Mouse (Mus musculus) heart, postnatal 25 days (tissue): ENCODE results near the gene Mcrip1. TPM values are rescaled to one million over a fixed set of nuclear protein-coding genes. Genes with fewer than 3 reads are reported as not detected.
A peak's percentile ranks its signal among the peaks of the same experiment; 100 is the strongest.
"Not testable (repeated sequence)": the region's sequence is repeated elsewhere in the genome, so short reads cannot be mapped to it uniquely, and the experiment has no call there.

Experiments
- DNase-seq: peaks from one replicate; pipeline ENCODE4 v3.0.0; 2022; ENCODE audit warnings: low spot score
- intact Hi-C: fragments of 180-260 bp; cut with DNase I; formaldehyde crosslinking; loops from one replicate; pipeline ENCODE4 v1.15.1; 2025
- total RNA-seq, 2 experiments: library from RNA; stranded (reverse); gene quantifications; 2 replicates each; pipeline ENCODE4 v1.2.3; 2021

The Mcrip1 gene
- total RNA-seq: 10 to 100 TPM; 44.1 to 46.9 TPM

DNA sequence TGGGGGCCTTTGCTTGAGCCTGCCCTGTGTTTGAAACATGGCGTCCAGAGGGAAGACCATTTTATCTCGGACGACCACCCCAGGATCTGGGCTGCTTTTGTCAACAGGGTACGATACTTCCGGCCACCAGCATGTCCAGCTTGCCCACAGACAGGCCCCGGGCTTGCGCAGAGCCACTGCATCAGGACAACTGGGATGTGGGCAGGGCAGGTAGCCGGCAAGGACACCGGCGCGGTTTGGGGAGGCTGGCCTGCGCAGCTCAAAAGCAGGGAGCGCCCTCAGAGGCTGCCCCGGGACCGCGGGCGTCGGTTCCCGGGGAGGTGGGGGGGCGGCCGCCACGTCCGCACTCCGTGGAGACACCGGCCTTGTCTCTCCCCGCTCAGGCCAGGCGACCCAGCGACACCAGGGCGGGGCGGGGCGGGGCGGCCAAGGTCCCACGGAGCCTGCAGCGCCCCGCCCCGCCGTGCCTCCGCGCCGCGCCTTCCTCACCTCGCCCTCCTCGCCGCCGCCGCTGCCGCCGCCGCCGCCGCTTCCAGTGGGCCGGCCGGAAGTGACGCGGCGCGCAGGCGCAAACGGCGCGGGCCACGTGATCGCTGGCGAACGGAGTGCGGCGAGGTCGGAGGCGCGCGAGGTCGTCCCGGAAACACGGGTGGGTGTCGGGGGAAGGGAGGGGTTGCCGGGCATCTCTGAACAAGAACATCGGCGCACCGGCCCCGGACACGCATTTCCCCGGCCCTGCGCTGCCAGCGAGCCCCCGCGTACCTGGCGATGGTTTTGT lies at the start of gene Mcrip1:
Gene Mcrip1 (minus strand): TSS at position 560 of the 778 bp plus-strand sequence.
- intact Hi-C loops: loop anchor here (1.0 kb wide), 1 partner anchor 23 kb away; no protein-coding TSS in a partner anchor

GRCm38 (mm10) chr11:120598990-120599549 lies 49.5 kb upstream of the Mcrip1 start:
- DNase-seq: no peak
- intact Hi-C loops: no loop called here

More for the DNA sequence above, at the start of gene Mcrip1:
- peak; percentile 90 for DNase-seq

GRCm38 (mm10) chr11:120598283-120598989 lies 48.9 kb upstream of the Mcrip1 start, which contains the start of the genes Alyref and Anapc11:
TSS of gene Alyref (minus strand) at chr11:120598365.
TSS of gene Anapc11 (plus strand) at chr11:120598421.
- DNase-seq: peak; percentile 87
- intact Hi-C loops: no loop called here

DNA sequence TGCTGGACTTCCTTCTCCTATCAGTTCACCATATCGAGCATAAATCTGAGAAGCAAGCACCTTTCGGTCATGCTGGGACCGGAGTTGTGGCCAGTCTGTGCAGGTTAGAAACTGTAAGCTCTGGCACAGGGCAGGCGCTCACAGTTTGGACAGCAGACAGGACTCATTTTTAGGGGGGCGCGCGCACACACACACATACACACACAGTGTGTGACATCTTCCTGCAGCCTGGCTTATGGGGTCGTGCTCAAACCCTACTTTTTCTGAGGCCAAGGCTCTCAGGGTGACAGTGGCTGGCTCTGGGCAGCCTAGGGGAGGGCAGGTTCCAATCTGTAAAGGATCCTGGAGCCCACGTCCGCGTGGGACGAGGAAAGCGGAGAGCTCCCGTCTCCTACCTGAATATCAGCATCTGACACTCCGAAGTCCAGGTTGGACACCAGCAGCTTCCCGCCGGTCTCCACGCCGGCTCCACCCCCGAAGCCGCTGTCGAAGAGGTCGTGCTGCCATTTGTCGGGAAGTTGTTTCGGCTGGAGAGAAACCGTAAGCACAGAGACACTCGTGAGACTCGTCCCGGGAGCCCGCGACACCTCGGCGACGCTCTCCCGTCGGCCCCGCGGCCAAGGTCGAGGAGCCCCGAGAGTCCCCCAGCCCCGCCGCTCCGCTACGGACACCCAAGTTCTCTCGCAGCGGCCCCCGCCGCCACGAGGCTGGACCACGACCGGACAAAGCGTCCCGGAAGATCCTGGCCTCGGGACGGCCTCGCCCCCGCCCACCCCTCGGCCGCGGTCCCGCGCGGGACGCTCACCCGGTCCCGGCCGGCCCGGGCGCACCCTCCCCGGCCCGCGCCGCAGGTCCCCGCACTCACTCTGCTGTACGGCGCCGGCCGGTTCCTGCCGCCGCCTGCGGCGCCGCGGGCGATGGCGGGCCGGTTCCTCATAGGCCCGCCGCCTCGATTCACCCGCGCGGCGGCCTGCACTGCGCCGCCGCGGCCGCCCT lies 48.0 kb upstream of the Mcrip1 start:
- DNase-seq: no peak
- intact Hi-C loops: loop anchor here (2.0 kb wide), 1 partner anchor 15 kb away; no protein-coding TSS in a partner anchor

DNA sequence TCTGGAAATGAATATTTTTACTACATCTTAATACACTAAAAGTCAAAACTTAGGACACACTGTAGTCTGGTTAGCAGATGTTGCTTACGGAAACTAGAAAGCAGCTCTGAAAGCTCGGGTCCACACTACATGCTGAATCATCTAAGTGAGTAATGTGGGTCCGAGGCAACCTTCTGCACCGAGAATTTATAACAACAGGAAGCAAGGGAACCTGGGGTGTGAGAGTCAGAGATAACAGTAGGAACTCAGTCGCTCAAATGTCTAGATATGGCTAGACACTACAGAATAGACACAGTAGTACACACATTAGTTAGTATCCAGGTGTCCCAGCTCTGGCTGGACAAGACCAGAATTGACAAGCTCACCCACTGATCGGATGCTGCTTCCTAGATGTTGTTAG lies 39.0 kb upstream of the Mcrip1 start:
- intact Hi-C loops: no loop called here
- no peak for DNase-seq

- no peak for DNase-seq
- intact Hi-C loops: loop anchor here (2.0 kb wide), 1 partner anchor 13 kb away; no protein-coding TSS in a partner anchor
Observed at GRCm38 (mm10) chr11:120583937-120584336, 34.4 kb upstream of the Mcrip1 start.

DNA sequence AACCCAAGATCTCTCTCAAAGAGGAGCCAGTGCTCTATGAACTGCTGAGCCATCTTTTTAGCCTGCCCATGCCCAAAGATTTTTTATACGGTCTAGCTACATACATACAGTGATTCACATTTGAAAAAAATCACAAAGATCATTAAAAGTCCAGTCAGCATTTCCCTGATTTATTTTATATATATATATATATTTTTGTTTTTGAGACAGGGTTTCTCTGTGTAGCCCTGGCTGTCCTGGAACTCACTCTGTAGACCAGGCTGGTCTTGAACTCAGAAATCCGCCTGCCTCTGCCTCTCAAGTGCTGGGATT lies 33.4 kb upstream of the Mcrip1 start:
- intact Hi-C loops: loop anchor here (2.0 kb wide), 1 partner anchor 14 kb away; no protein-coding TSS in a partner anchor
- DNase-seq: not testable (repeated sequence)

- DNase-seq: no peak
- intact Hi-C loops: loop anchor here (2.0 kb wide), 1 partner anchor 14 kb away; no protein-coding TSS in a partner anchor
Observed at GRCm38 (mm10) chr11:120582268-120582981, 32.9 kb upstream of the Mcrip1 start.

- DNase-seq: peak; percentile 79
- intact Hi-C loops: loop anchor here (2.0 kb wide), 1 partner anchor 15 kb away; no protein-coding TSS in a partner anchor
Observed at GRCm38 (mm10) chr11:120581490-120582267, 32.2 kb upstream of the Mcrip1 start, which contains the start of gene Arhgdia. TSS of gene Arhgdia (minus strand) at chr11:120581624.

DNA sequence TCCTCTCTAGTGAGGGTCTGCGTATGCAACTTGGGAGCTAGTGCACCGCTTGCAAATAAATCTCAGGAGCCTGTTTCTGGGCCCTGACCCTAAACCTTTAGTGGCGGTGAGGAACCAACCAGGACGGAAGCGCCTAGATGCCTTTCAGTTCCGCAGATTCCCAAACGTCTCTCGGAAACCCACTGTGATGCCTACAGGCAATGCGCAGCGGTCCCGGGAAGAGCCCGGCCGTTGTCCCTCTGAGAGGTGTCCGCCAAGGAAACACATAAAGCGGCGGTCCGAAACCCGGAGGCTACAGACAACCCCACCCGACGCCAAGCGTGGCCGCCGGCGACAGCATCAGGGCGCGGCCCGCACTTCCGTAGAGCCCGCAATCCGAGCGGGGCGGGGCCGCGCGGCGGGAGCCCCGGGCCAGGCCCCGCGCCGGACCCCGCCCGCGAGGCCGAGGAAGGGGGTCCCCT lies 31.4 kb upstream of the Mcrip1 start:
- intact Hi-C loops: no loop called here
- DNase-seq: no peak

GRCm38 (mm10) chr11:120580190-120580589 lies 30.7 kb upstream of the Mcrip1 start:
- intact Hi-C loops: no loop called here
- DNase-seq: no peak

DNA sequence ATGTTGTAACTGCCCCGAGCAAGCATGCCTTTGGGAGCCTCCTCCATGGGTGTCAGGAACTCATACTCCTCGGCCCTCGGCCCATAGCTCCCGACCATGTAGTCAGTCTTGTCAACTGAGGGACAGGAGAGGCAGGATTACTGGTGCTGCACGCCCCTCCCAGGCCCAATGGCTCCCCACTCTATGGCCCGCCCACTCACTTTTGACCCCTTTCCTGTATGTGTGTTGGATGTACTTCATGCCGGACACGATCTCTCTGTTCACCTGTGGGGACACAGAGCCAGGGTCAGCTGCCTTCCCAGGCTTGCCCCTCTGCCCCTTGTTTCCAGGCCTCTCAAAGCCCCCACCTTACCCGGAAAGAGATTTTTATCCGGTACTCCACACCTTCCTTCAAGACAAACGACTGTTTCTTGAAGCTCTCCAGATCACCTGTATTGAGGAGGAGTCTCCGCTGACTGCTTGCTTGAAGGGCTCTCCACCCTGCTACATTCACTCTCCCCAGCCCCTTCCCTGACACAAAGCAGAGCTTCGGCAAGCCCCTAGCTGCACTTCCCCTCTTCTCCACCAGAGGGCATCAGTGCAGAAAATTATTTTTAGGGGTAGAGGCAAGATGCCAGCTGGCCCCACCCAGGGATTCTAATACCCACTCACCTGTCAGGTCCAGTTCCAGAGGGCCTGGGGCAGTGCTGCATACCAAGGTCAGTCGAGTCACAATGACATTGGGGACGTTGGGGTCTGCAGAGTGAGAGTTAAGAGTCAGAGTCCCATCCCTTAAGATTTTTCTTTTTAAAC lies 30.0 kb upstream of the Mcrip1 start:
- intact Hi-C loops: loop anchor here (1.0 to 2.0 kb wide), 2 partner anchors 33 to 133 kb away; no protein-coding TSS in a partner anchor
- no peak for DNase-seq

GRCm38 (mm10) chr11:120578694-120579243 lies 29.2 kb upstream of the Mcrip1 start:
- intact Hi-C loops: loop anchor here (1.0 to 2.0 kb wide), 2 partner anchors 34 to 134 kb away; no protein-coding TSS in a partner anchor
- no peak for DNase-seq

DNA sequence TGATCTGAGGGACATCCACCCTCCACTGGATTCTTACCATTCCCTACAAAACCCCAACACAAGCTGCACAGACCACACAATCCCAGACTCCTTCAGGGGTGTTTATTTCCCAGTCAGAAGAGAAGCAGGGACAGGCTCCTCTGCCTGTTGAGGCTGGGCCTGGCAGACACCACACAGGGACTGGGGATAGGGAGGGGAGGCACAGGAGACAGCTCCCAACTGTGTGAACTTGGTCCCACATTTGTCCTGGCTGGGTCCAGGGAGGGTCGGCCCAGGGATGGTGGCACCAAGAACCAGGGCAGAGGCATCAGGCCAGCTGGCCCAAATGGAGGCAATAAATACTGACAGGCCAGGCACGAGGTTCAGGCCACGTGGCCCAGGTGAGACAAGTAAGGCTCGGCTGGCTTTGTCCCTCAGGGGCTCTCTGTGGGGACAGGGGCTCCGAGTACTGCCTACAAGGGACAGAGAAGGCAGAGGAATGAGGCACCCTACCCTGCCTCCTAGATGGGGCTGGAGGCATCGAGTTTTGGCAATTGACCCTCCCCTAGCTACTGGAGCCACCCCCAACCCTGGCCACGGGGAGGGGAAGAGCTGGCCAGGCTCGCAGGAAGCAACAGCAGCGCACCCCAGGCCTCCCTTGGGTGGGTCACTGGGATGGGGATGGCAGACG lies 28.6 kb upstream of the Mcrip1 start:
- intact Hi-C loops: loop anchor here (2.0 kb wide), 1 partner anchor 35 kb away; no protein-coding TSS in a partner anchor

DNA sequence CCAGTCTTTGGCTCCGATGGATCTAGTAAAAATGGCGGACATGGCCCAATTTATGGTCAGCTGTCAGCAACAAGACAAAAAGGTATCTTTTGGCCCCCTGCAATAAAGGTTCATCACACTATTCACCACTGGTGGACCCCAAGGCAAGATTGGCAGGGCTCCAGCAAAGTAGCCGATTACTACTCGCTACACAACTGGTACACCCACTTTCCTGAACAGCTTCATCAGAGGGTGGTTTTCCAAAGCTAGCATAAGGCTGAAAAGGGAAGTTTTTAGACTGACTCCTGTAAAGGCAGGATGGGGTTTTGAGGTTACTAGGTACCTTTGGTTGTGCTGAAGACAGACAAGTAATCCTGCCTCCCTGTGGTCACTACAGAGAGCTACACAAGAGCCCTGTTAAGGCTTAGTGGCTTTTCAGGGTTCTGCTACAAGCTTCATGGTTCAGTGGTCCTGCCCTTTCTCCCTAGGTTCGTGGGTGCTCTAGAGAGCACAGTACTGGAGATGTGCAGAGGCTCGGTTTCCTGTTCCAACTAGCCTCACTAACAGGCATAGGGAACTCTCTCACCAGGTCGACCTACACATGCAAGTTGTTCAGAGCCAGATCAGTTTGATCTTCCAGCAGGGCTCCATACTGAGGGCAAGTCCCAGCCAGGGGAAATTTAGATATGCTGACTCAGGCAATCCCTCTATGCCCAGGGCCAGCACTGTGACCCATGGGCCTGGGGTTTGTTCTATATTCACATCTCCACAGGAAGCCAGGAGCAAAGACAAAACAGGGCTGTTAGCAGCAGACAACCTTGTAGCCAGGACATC lies 27.9 kb upstream of the Mcrip1 start:
- intact Hi-C loops: loop anchor here (2.0 kb wide), 2 partner anchors 35 to 61 kb away; no protein-coding TSS in a partner anchor
- no peak for DNase-seq

More for the DNA sequence above, 28.6 kb upstream of the Mcrip1 start:
- no peak for DNase-seq
